Mouse (Mus musculus): ENCODE measurements around the gene Utp3. TPM values are rescaled to one million over a fixed set of nuclear protein-coding genes. Genes with fewer than 3 reads are reported as not detected.
"Not testable (repeated sequence)": the region's sequence is repeated elsewhere in the genome, so short reads cannot be mapped to it uniquely, and the experiment has no call there.

The Utp3 gene
- polyA plus RNA-seq (2015; fragmentation: Nextera tagmentation; extraction: Ambion mirVana): 45.1 and 46.9 TPM in 2 replicates

DNA sequence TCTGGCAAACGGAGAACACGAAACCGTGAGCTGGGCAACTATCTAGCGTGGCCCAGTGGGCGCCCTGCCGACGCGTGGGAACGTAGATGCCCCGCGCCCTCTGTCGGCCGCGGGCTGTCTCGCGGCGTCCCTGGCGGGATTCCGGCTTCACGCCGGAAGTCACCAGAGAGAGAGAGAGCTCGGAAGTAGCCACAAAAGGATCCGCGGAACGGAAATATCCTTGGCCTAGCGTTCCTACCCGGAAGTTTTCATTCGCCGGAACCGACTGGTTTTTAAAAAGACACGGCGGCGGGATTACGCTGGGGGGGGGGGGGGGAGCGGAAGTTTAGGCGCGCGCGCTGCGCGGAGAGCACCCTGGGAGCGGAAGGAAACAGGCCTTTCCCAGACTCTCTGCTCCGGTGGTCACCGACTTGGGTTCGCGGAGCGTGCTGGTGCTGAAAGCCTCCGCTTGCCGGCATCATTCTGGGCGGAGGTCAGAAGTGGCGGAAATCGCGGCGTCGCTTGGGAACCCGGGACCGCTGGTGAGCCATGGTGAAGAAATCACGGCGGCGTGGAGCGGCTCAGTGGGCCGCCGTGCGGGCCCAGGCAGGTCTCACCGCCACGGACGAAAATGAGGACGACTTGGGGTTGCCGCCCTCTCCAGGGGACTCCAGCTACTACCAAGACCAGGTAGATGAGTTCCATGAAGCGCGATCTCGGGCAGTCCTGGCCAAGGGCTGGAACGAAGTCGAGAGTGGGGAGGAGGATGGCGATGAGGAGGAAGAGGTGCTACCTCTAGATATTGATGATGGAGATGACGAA lies at the start of gene Utp3:
TSS of gene Utp3 (plus strand) at position 377 of the 801 bp plus-strand sequence.
- Histone ChIP-seq H3K4me3 (peak within 1 kb of the TSS; percentile 94), H3K9ac (peak within 1 kb of the TSS; percentile 95), H3K36me3 (replicated peaks) (no peaks in the 10 kb centered on the region), H3K4me2 (peak within 1 kb of the TSS; percentile 87), H3K9me3 (no peaks in the 10 kb centered on the region), H3K4me1 (peaks cover 25% of the 10 kb centered on the region), H3K27ac (peak within 1 kb of the TSS; percentile 87), H3K27me3 (replicated peaks) (no peaks in the 10 kb centered on the region)
- ATAC-seq (replicated peaks): peak; percentile 97
- under 1% methylated on average over 76 of the region's 76 CpGs for WGBS

DNA sequence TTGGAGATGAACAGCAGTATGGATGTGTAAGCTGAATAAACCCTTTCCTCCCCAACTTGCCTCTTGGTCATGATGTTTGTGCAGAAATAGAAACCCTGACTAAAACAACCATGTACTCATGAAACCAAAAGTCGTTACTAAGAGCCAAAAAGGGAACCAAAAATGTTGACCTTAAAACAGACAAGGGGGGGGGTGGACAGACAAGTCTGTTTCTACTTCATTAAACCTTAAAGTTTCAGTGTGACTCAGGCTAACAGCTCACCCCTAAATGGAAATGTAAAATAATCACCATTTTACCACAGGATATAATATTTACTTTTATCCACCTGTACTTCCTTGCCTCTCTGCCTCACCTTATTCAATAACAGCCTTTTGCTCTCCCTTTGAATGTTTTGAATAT lies 45.7 kb upstream of the Utp3 start:
- 72% methylated on average over 1 of the region's 1 CpGs for WGBS
- Histone ChIP-seq H3K9ac (no peak overlapping the region), H3K9me3 (no peaks in the 10 kb centered on the region), H3K4me1 (no peaks in the 10 kb centered on the region), H3K4me2 (no peak overlapping the region), H3K27me3 (replicated peaks) (no peaks in the 10 kb centered on the region), H3K4me3 (no peak overlapping the region), H3K27ac (no peak overlapping the region), H3K36me3 (replicated peaks) (no peaks in the 10 kb centered on the region)
- ATAC-seq (replicated peaks): no peak

DNA sequence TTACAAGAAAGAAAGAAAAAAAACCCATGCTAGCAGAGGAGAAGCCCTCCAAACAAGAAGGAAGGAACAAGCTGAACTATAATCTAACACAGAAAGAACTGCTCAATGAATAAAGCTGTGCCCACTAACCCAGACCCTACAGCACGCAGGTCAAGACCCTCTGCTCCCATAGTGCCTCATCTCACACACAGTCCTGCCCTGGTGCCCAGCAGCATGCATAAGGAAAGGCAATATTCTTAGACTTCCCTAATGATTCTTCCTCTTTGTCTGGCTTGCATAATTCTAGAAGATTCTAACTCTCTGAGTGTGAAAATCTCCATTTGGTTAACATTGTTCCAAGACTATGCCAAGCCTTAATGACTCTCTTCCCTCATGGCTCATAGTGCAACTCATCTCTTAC lies 45.3 kb upstream of the Utp3 start:
- ATAC-seq (replicated peaks): no peak
- H3K4me3 ChIP-seq: no peak overlapping the region
- no peak overlapping the region for H3K27ac ChIP-seq
- no peak overlapping the region for H3K4me2 ChIP-seq
- H3K9me3 ChIP-seq: no peaks in the 10 kb centered on the region
- no peaks in the 10 kb centered on the region for H3K27me3 ChIP-seq (replicated peaks)
- no peaks in the 10 kb centered on the region for H3K36me3 ChIP-seq (replicated peaks)
- WGBS: 94% methylated on average over 1 of the region's 1 CpGs
- H3K9ac ChIP-seq: no peak overlapping the region
- no peaks in the 10 kb centered on the region for H3K4me1 ChIP-seq

DNA sequence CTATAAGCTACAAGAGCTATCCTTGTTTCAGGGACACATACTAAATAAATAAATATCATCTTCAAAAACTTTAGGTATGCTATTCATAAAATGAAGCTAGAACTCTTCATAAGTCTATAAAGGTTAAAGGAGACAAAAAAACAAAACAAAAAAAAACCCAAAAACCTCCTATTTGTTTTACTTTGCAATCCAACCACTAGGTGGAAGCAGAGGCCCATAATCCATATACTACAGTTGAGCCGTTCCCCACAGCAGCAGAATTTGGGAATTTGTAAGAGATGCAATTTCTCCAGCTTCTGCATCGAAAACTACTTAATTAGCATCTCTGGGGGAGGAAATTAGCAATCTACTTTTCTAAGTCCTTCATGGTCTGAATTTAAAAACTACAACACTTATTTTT lies 35.0 kb upstream of the Utp3 start:
- H3K9me3 ChIP-seq: no peaks in the 10 kb centered on the region
- no peak overlapping the region for H3K4me2 ChIP-seq
- no peaks in the 10 kb centered on the region for H3K36me3 ChIP-seq (replicated peaks)
- no peaks in the 10 kb centered on the region for H3K4me1 ChIP-seq
- H3K9ac ChIP-seq: no peak overlapping the region
- no peak overlapping the region for H3K27ac ChIP-seq
- no peak overlapping the region for H3K4me3 ChIP-seq
- 6% methylated on average over 2 of the region's 2 CpGs for WGBS
- no peaks in the 10 kb centered on the region for H3K27me3 ChIP-seq (replicated peaks)
- peak; percentile 75; the same call in 1 of the 2 replicates for ATAC-seq (replicated peaks)

DNA sequence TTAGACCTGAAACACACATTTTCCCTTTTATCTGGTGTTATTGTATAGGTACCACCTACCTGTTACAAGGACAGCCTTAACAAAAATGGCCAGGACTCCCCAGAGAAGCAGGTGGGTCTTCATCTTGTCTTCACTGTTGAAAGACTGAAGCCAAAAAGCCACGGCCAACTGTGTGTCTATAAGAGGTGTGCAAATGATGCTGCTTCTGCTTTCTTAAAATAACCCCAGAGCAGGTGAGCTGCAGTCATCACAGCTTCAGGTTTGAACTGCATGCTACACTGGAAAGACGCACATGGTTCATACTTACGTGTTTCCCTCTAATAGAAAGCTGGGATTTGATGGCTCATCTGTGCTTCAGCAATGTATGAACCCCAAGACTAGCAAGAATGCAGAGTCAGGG lies 26.6 kb upstream of the Utp3 start, which contains the start of gene Jchain:
TSS of gene Jchain (minus strand) at position 235 of the 400 bp plus-strand sequence.
- Histone ChIP-seq H3K4me2 (no peak within 1 kb of the TSS), H3K36me3 (replicated peaks) (no peaks in the 10 kb centered on the region), H3K4me1 (no peaks in the 10 kb centered on the region), H3K4me3 (no peak within 1 kb of the TSS), H3K27ac (no peak within 1 kb of the TSS), H3K9ac (no peak within 1 kb of the TSS), H3K9me3 (no peaks in the 10 kb centered on the region), H3K27me3 (replicated peaks) (no peaks in the 10 kb centered on the region)
- no peak for ATAC-seq (replicated peaks)
- WGBS: 90% methylated on average over 3 of the region's 3 CpGs

DNA sequence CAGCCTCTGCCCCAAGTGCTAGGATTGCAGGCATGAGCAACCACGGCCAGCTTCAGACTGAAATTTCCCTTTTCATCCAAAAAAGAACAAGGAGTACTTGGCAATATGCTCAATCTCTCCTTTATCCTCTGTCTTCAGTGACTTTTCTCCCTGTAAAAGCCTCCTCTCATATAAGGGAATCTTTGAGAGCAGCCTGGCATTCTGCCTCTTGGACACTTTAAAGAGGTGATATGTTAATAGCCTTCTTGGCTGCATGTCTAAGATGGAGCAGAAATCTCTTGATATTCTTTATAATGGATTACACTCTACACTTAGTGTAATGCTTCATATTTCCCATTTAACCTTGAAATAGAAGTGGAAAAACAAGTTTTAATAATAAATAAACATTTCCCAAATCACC lies 23.4 kb upstream of the Utp3 start:
- no peaks in the 10 kb centered on the region for H3K36me3 ChIP-seq (replicated peaks)
- H3K4me3 ChIP-seq: no peak overlapping the region
- no peaks in the 10 kb centered on the region for H3K4me1 ChIP-seq
- ATAC-seq (replicated peaks): no peak
- no peak overlapping the region for H3K9ac ChIP-seq
- no peaks in the 10 kb centered on the region for H3K27me3 ChIP-seq (replicated peaks)
- 64% methylated on average over 1 of the region's 1 CpGs for WGBS
- no peak overlapping the region for H3K4me2 ChIP-seq
- H3K27ac ChIP-seq: no peak overlapping the region
- no peaks in the 10 kb centered on the region for H3K9me3 ChIP-seq

DNA sequence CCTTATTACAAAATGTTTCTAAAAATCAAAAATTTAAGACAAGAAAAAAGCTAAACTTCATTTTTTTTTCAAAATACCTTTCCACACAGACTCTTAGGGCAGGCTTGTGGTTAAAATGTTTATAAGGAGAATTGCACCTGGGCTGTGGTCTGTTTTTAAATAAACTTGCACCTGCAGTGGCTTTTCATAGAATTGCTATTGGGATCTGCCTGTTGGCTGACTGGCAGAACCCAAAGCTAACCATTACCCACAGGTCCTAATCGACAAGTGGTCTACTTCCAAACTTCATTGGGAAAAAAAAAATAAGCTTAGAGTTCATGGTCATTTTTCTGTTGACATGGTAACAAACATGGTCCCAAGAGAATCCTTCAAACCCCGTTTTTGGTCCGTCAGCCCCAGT lies 19.6 kb upstream of the Utp3 start:
- Histone ChIP-seq H3K27me3 (replicated peaks) (no peaks in the 10 kb centered on the region), H3K27ac (no peak overlapping the region), H3K4me3 (no peak overlapping the region), H3K36me3 (replicated peaks) (no peaks in the 10 kb centered on the region), H3K4me1 (no peaks in the 10 kb centered on the region), H3K9ac (no peak overlapping the region), H3K4me2 (no peak overlapping the region), H3K9me3 (no peaks in the 10 kb centered on the region)
- WGBS: 66% methylated on average over 3 of the region's 3 CpGs
- no peak for ATAC-seq (replicated peaks)

DNA sequence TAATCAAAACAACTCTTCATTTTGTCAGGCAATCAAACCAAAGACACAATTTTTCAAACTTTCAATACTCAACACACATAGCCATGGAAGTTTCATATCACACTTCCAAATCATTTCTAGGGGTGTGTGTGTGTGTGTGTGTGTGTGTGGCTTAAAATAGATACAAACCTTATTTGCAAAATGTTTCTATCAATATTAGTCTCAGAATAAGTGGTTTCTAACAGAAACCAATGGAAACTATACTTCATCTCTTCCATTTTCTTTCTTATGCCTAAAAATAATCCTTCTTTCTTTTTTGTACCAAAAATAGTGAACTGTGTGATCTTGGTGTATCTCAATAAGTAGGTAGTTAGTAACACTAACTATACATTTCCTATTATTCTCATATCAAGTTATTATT lies 13.4 kb upstream of the Utp3 start:
- Histone ChIP-seq H3K36me3 (replicated peaks) (no peaks in the 10 kb centered on the region), H3K27ac (no peak overlapping the region)

DNA sequence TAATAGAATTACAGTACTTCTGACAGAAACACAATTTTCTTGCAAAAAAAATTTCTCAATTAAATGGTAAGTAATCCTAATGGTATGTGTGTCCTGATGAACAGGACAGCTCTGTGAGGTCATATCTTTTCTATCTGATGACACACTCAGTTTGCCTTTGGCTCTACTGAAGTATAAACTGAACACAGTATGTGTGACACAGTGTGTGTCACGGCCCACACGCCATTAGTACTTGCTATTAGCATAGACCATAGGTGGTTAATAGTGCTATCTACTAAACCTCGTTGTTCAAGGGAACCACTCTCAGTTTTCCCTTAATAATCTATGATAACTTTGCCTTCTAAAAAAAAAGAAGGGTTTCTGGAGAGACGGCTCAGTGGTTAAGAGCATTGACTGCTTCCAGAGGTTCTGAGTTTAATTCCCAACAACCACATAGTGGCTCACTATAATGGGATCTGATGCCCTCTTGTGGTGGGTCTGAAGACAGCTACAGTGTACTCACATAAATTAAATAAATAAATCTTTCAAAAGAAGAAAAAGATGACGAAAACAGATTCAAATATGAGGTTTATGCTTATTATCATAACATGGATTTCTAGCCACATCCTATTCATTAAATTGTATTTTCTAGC lies 11.5 kb upstream of the Utp3 start:
- WGBS: 65% methylated on average over 5 of the region's 5 CpGs
- Histone ChIP-seq H3K27me3 (replicated peaks) (no peaks in the 10 kb centered on the region), H3K4me1 (no peaks in the 10 kb centered on the region), H3K9ac (no peak overlapping the region), H3K4me3 (no peak overlapping the region), H3K36me3 (replicated peaks) (no peaks in the 10 kb centered on the region), H3K9me3 (no peaks in the 10 kb centered on the region), H3K27ac (no peak overlapping the region), H3K4me2 (no peak overlapping the region)
- peak; percentile 77; the same call in 1 of the 2 replicates for ATAC-seq (replicated peaks)

More for the DNA sequence above, 13.4 kb upstream of the Utp3 start:
- no peak for ATAC-seq (replicated peaks)
- no peak overlapping the region for H3K4me2 ChIP-seq
- no peak overlapping the region for H3K4me3 ChIP-seq
- no peak overlapping the region for H3K9ac ChIP-seq
- no peaks in the 10 kb centered on the region for H3K4me1 ChIP-seq
- no peaks in the 10 kb centered on the region for H3K9me3 ChIP-seq
- H3K27me3 ChIP-seq (replicated peaks): no peaks in the 10 kb centered on the region

DNA sequence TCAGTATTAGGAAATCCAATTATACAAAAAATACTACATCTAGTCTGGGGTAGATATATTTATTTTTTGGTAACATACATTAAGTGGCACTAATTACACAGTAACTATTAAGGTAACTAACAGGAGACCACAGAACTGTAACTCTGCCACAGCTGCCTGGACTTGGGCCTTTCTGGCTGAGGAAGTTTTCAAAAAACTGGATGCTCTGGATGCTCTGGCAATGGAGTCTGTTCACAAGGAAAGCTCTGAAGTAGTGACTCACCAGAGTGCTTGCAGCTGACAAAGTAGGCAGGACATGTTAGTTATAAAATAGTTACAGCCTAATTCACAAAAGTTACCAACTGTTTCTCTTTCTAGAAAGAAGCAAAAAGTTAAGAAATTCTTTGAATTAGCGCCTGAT lies 9.9 kb upstream of the Utp3 start:
- not testable (repeated sequence) for H3K27ac ChIP-seq; H3K36me3 ChIP-seq (replicated peaks); H3K4me1 ChIP-seq; ATAC-seq (replicated peaks); H3K9ac ChIP-seq; H3K4me3 ChIP-seq; H3K27me3 ChIP-seq (replicated peaks); H3K9me3 ChIP-seq; H3K4me2 ChIP-seq
- 92% methylated on average over 1 of the region's 1 CpGs for WGBS

DNA sequence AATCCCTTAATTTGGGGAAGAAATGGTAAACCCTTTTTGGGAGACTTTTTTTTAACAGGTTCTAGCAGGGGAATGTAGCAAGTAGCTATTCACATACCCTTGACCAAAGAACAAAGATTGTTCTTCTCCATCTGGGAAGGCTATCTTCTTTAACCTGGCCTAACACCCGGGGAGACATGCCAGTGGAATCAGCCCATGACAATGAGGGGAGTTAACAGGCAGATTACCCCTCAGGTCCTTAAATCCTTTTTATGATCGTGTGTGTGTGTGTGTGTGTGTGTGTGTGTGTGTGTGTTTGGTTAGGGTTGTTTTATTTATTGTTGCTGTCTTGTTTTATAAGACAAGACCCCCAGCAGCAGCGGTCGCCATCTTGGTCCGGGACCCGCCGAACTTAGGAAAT lies 8.7 kb upstream of the Utp3 start:
- WGBS: 90% methylated on average over 7 of the region's 7 CpGs

DNA sequence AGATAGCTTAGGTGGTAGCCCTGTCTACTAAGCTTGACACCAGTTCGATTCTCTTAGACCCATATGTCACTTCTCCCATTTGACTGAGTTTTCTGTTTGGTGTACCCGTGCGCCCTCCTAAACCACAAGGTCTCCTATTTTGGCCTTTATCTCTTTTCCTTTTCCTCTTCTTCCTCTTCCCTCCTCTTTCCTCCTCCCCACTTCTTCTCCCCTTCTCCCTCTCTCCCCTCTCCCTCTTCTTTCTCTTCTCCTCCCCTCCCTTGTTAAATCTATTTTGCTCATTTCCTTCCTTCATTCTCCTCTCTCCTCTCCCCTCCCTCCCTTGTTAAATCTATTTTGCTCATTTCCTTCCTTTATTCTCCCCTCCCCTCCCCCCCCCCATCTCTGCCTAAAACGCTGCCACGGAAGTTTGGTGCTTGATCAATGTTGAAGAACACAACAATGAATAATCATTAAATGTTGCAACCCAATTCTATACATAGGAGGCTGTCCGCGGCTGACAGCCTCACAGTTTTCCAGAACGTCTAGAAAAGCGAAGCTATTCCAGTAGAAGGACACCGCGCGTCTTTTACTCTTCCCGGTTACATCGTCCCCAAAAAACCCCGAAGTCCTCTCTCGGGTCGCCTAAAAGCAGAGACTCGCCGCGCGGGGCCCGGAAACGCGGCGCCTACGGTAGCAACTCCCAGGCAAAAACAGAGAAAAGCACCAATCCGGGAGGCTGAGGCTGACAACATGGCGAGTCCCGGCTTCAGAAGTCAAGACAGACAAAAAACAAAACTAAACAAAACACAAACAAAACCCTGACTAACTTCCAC lies 784 bp upstream of the Utp3 start:
- Histone ChIP-seq H3K9me3 (no peaks in the 10 kb centered on the region), H3K36me3 (replicated peaks) (no peaks in the 10 kb centered on the region), H3K27me3 (replicated peaks) (no peaks in the 10 kb centered on the region), H3K4me1 (peaks cover 25% of the 10 kb centered on the region), H3K4me3 (peak overlapping the region; percentile 94), H3K9ac (peak overlapping the region; percentile 54), H3K4me2 (peak overlapping the region; percentile 62), H3K27ac (peak overlapping the region; percentile 87)
- WGBS: 8% methylated on average over 29 of the region's 29 CpGs
- ATAC-seq (replicated peaks): peak; percentile 81

More for the DNA sequence above, 8.7 kb upstream of the Utp3 start:
- H3K9me3 ChIP-seq: no peaks in the 10 kb centered on the region
- no peak overlapping the region for H3K9ac ChIP-seq
- no peak overlapping the region for H3K4me2 ChIP-seq
- no peak overlapping the region for H3K4me3 ChIP-seq
- H3K27ac ChIP-seq: no peak overlapping the region
- no peaks in the 10 kb centered on the region for H3K36me3 ChIP-seq (replicated peaks)
- no peak for ATAC-seq (replicated peaks)
- no peaks in the 10 kb centered on the region for H3K4me1 ChIP-seq
- H3K27me3 ChIP-seq (replicated peaks): no peaks in the 10 kb centered on the region

Data from midbrain, embryonic 15.5 days (tissue).